Mouse (Mus musculus) layer of hippocampus, adult 2 months (tissue): ENCODE measurements around the gene Cldn24. TPM values are rescaled to one million over a fixed set of nuclear protein-coding genes. Genes with fewer than 3 reads are reported as not detected.
"Not testable (repeated sequence)": the region's sequence is repeated elsewhere in the genome, so short reads cannot be mapped to it uniquely, and the experiment has no call there.

Experiments
- DNase-seq, 2 experiments: peaks; one replicate each; pipeline ENCODE4 v3.0.0; 2022; ENCODE audit warnings: low spot score in 2 of 2
- H3K27ac ChIP-seq: fragments of 200-600 bp; 2 replicates; pipeline ENCODE4 v1.8.1; 2022
- H3K4me3 ChIP-seq: fragments of 200-600 bp; 2 replicates; pipeline ENCODE4 v1.8.1; 2022; ENCODE audit warnings: mild to moderate bottlenecking
- CTCF ChIP-seq: fragments of 200-600 bp; conservative IDR thresholded peaks from 2 replicates; pipeline ENCODE4 v1.8.1; 2022; ENCODE audit warnings: antibody characterized with exemption, mild to moderate bottlenecking, moderate library complexity
- total RNA-seq, 2 experiments: library from RNA; stranded (reverse); gene quantifications; 2 replicates each; pipeline ENCODE4 v1.2.3; 2021

The Cldn24 gene
- total RNA-seq, 2 experiments from 2014 or later = not detected

GRCm38 (mm10) chr8:47809970-47810665 lies 11.8 kb upstream of the Cldn24 start:
- Histone ChIP-seq H3K27ac (no peak overlapping the region), H3K4me3 (no peak overlapping the region)
- no peak for TF ChIP-seq CTCF
- no peak for DNase-seq

- H3K4me3 ChIP-seq = no peak overlapping the region
- no peak overlapping the region for H3K27ac ChIP-seq
- TF ChIP-seq CTCF = peak; percentile 36
- DNase-seq = no peak
These were observed 11.3 kb upstream of the Cldn24 start for GRCm38 (mm10) chr8:47810666-47811015.

GRCm38 (mm10) chr8:47811221-47811620 lies 10.7 kb upstream of the Cldn24 start:
- no peak for TF ChIP-seq CTCF
- DNase-seq = no peak
- Histone ChIP-seq H3K4me3 (no peak overlapping the region), H3K27ac (no peak overlapping the region)

GRCm38 (mm10) chr8:47819034-47819433 lies 2.9 kb upstream of the Cldn24 start:
- no peak for DNase-seq
- no peak overlapping the region for H3K27ac ChIP-seq
- H3K4me3 ChIP-seq = no peak overlapping the region
- TF ChIP-seq CTCF = no peak

- TF ChIP-seq CTCF = no peak
- DNase-seq = no peak
- H3K4me3 ChIP-seq = no peak overlapping the region
- no peak overlapping the region for H3K27ac ChIP-seq
These were observed 800 bp upstream of the Cldn24 start for GRCm38 (mm10) chr8:47820914-47821772.

GRCm38 (mm10) chr8:47822541-47822940 lies 598 bp downstream of the Cldn24 start:
- H3K27ac ChIP-seq, DNase-seq: not testable (repeated sequence)

GRCm38 (mm10) chr8:47823777-47824176 lies 1.8 kb downstream of the Cldn24 start:
- H3K27ac ChIP-seq = no peak overlapping the region
- H3K4me3 ChIP-seq = no peak overlapping the region
- TF ChIP-seq CTCF = no peak
- no peak for DNase-seq

More at GRCm38 (mm10) chr8:47822541-47822940, 598 bp downstream of the Cldn24 start:
- H3K4me3 ChIP-seq = not testable (repeated sequence)

- no peak within 1 kb of the TSS for H3K4me3 ChIP-seq
- no peak for TF ChIP-seq CTCF
- no peak within 1 kb of the TSS for H3K27ac ChIP-seq
- no peak for DNase-seq
These were observed 2.2 kb downstream of the Cldn24 start, which contains the start of gene Cldn22 for GRCm38 (mm10) chr8:47824182-47824581. Gene Cldn22 (plus strand): TSS chr8:47824482.

GRCm38 (mm10) chr8:47825596-47825995 lies 3.7 kb downstream of the Cldn24 start:
- Histone ChIP-seq H3K4me3 (no peak overlapping the region), H3K27ac (0 out of 2 replicates have a peak overlapping the region, but pooled peaks have one; percentile 3)
- TF ChIP-seq CTCF = no peak
- no peak for DNase-seq

- no peak for TF ChIP-seq CTCF
- Histone ChIP-seq H3K27ac (no peak overlapping the region), H3K4me3 (no peak overlapping the region)
- no peak for DNase-seq
These were observed 5.0 kb downstream of the Cldn24 start for GRCm38 (mm10) chr8:47826911-47827310.

- no peak for DNase-seq
- no peak for TF ChIP-seq CTCF
- Histone ChIP-seq H3K4me3 (no peak overlapping the region), H3K27ac (no peak overlapping the region)
These were observed 10.7 kb downstream of the Cldn24 start for GRCm38 (mm10) chr8:47832616-47833015.

- no peak for TF ChIP-seq CTCF
- Histone ChIP-seq H3K4me3 (no peak overlapping the region), H3K27ac (no peak overlapping the region)
- no peak for DNase-seq
These were observed 12.0 kb downstream of the Cldn24 start for GRCm38 (mm10) chr8:47833944-47834343.

- Histone ChIP-seq H3K27ac (no peak overlapping the region), H3K4me3 (no peak overlapping the region)
- no peak for DNase-seq
- TF ChIP-seq CTCF = peak; percentile 52
These were observed 21.1 kb downstream of the Cldn24 start for GRCm38 (mm10) chr8:47843063-47843462.
